Mouse (Mus musculus) ovary, adult 2 months (tissue): ENCODE data around the gene Gm10096. TPM values are rescaled to one million over a fixed set of nuclear protein-coding genes. Genes with fewer than 3 reads are reported as not detected.

Experiments
- polyA plus RNA-seq: library from polyadenylated mRNA; depleted of rRNA; stranded (reverse); fragments of >200 nt; gene quantifications from 2 replicates; pipeline ENCODE4 v1.2.3, GENCODE M21; 2012; rRNA removed

Gene Gm10096
- not detected in 2 replicates for polyA plus RNA-seq

DNA sequence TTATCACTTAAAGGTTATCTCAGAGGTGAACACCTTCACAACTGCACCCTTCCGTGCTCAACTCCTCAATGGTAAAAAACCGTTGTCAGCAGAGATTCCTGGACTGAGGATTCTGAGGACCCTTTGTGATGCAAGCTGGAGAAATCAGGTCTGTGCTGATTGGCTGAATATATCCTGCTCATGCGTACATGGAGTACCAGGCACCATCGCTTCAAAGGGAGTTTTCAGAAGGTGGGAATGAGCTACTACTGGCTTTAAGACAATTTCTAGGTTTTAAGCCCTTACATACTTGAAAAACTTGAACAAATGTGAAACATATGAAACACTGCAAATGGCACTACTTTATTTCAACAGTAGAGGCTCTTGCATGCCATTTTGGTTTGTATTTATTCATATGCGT lies at the start of gene Gm10096:
Gm10096 (minus strand) TSS at position 101 of the 400 bp plus-strand sequence.

